Mouse (Mus musculus): Measurements from ENCODE around the gene Wdr89.
"Not testable (repeated sequence)": the region's sequence is repeated elsewhere in the genome, so short reads cannot be mapped to it uniquely, and the experiment has no call there.

The Wdr89 gene

DNA sequence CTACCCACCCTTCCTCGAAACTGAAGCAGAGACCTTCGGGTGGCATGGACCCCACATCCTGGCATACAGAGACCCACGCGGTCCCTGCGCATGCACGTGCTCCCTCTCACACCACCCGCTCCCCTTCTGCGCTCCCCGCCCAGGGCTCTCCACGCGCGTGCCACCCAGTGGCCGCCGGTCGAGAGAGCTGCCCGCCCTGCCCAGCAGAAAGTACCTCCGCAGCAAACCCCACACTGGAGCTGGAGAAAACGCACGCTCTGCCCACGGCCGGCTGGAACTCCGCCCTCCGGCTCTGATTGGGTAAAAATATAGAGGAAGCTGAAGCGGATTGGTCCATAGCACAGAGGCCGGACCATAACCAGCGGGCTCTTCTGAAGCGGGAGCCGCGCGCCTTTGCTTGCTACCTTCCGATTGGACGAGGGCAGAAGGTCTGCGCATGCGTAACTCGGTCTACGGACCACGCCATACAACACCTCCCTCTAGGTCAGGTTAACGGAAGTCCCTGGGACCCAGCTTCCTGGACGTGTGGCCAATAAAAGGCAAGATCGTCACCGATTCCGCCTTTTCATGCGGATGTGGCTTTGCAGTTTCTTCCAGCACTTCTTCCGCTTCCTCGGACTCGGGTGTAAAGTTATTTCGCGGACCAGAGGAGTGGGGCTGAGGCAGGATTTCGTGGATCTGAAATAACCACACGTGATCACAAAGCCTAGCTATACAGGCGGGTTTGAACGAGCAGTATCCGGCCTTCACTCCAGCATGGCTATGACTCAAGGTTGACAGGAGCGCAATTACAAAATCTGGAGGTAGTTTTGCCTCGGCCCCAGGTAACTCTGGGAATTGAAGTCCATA is at the start of gene Wdr89:
TSS of gene Wdr89 (minus strand) at position 280 of the 849 bp plus-strand sequence.
- peak; percentile 94 to 95 for DNase-seq

GRCm38 (mm10) chr12:75713596-75713995 is 44.3 kb upstream of the Wdr89 start:
- DNase-seq = no peak

DNA sequence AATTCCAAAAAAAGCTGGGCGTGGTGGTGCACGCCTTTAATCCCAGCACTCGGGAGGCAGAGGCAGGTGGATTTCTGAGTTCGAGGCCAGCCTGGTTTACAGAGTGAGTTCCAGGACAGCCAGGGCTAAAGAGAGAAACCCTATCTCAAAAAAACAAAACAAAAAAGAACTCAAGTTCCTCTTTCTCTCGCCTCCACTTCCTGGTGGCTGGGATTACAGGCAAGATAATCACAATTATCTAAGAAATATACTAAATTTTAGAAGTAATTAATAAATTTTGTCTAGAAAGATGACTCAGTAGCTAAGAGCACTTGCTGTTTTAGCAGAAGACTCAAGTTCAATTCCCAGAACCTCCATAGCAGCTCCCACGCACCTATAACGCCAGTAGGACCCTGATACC is 43.6 kb upstream of the Wdr89 start:
- DNase-seq = not testable (repeated sequence)

DNA sequence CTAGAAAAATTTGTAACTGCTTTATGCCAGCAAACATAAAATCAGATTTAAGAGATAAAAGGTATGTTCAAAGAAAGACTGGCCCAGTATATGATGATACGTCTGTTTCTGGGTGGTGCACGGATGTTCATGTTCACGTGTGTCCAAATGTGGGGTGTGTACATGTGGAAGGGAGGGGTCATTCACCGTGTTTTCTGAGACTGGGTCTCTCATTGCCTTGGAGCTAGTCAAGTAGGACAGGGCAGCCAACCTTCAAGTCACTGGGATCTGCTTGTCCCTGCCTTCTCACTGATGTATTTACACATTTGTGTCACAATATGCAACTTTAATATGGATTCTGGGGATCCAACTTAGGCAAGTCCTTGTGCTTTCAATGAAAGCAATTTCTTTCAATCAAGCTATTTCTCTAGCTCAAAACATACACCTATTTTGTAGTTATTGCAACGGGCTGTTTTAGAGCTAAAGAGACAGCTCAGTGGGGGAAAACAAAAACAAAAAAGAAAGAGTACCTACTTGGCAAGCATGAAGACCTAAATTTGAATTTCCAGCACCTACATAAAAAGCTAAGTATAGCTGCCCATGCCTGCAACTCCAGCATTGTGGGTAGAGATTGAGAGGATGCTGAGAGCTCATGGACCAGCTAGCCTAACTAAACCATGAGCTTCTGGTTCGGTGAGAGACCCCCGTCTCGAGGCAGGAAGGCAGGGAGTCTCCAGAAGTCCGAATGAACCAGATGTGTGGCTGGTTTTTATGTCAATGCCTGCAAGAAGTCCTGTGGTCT is 41.4 kb upstream of the Wdr89 start:
- DNase-seq = no peak

GRCm38 (mm10) chr12:75709506-75709905 is 40.2 kb upstream of the Wdr89 start:
- DNase-seq = no peak

DNA sequence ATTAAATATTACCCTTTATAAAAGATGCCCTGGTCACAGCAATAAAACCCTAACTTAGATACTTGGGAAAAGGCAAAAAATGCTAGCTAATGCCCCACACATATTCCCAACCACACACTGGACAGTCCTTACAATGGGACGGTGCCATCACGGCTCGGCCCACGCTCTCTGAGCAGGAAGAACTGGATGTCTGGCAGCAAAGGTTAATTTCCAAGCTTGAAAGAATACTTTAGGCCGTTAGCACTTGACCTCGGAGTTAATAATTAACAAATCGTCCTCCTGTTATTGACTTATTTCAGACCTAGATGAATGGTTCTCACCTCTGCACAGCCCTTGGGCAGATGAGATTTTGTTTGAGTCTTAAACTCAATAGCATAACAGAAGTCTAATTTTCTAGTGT is 37.3 kb upstream of the Wdr89 start:
- no peak for DNase-seq

DNA sequence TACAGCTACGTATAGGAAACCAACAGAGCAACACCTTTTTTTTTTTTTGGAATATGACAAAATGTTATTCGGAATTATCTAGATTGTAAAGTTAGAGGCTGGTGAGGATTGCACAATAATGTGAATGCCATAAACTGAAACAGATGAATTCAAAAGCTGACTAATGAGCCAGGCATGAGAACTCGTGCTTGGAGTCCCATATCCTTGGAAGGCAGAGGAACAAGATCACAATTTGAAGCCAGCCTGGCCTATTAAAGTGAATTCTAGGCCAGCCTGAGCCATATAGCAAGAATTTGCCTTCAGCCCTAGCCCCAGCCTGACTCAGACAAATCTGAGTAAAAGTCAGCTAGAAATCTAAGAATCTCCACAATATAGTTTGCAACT is 33.4 kb upstream of the Wdr89 start:
- DNase-seq = no peak

- no peak for DNase-seq
Measured at GRCm38 (mm10) chr12:75702084-75702738, 32.9 kb upstream of the Wdr89 start.

DNA sequence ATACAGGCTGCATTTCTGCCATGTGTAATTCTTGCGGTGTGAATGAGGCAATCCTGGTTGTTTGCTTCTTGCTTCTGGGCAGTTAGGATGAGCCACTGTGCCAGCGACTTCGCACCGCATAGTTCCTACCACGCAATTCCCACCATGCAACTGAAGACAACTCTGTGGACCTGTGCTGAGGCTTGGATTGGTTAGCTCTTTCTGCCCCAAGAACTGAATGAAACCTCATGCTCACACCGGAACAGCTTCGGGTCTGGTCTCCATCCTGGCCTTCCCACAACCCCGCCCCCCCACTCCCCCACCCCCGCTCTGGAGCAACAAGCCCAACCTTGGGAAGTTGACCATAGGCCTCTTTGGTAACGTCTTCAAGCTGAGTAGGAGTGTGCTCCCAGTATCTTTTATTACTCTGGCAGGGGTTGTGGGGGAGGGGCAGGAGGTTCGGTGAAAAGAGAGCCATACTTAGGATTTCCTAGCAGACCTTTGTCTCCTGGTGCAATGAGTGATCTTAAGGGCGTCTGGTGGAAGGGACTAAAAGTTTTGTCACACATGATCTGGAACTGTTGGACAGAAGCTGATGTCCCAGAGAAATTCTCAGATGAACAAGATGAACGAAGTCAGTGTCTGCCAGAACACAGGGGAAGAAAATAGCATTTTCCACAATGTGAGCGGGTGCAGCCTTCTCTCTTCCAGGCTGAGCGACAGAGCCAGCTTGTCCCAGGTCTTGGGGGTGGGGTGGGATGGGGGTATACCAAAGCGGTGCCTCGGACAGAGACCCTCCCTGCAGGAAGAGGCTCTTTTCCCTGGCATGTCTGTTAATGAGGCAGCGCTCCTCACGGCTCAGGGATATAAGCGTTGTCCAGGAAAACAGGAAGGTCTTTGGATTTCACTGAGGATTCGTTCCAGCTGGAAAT is 32.1 kb upstream of the Wdr89 start:
- DNase-seq = no peak

DNA sequence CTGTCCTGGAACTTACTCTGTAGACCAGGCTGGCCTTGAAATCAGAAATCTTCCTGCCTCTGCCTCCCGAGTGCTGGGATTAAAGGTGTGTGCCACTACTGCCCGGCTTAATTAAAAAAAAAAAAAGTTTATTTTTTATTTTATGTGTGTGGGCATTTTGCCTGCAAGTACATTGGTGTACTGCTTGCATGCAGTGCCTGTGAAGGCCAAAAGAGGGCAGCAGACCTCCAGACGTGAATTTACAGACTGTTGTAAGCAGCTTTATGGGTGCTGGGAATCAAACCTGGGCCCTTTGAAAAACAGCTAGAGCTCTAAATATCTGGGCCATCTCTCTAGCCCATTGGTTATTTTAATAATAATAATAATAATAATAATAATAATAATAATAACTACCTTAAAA is 29.4 kb upstream of the Wdr89 start:
- peak in 1 of 2 experiments; percentile 7 for DNase-seq

DNA sequence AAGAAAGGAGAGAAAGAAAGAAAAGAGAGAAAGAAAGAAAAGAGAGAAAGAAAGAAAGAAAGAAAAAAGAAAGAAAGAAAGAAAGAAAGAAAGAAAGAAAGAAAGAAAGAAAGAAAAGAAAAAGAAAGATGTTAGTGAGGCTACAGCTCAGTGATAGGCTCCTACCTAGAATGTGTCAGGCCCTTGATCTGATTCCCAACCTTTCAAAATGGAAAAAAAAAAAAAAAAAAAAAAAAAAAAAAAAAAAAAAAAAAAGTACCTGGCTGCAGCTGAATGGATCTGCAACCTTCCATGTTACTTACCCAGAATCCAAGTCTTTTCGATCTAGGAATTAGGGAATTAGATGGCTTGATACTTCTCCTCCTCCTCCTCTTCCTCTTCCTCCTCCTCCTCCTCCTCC is 26.5 kb upstream of the Wdr89 start:
- DNase-seq = not testable (repeated sequence)

- DNase-seq = no peak
Measured at GRCm38 (mm10) chr12:75689003-75689402, 19.7 kb upstream of the Wdr89 start.

DNA sequence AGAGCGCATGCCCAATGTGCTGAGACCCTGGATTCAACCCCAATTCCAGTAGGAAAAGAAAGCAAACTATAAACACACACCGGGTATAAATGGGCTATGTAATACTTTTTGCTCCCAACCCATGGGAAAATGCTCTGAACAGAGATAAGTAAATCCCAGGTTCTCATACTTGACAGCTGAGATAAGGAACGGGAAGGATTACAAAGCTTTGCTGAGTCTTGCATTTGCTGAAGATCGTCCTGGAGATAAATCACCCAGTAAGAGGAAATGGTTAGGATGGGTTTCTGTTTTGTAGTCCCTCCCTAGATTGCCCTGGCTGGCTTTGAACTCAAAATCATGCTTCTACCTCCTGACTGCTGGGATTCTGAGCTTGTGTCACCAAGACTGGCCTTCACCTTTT is 18.0 kb upstream of the Wdr89 start:
- DNase-seq = no peak

- DNase-seq = not testable (repeated sequence)
Measured at GRCm38 (mm10) chr12:75684026-75684425, 14.7 kb upstream of the Wdr89 start.

DNA sequence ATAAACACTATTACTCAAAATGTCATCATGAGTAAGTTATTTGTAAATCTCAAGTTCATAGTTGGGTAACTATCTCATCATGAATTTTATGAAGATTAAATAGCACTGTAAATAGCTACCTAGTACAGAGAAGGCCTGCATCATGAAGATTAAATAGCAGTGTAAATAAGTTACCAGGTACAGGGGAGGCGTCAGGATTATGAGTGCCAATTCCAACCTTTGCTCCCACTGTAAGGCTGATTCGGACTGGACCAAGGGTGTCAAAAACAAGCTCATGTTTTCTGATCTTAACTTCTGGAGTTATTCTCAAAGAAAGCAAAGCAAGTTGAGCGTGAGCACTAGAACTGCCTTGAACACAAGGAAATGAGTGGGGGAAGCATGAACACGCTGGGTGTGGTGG is 14.3 kb upstream of the Wdr89 start:
- no peak for DNase-seq

GRCm38 (mm10) chr12:75682842-75683241 is 13.5 kb upstream of the Wdr89 start:
- DNase-seq = no peak

- no peak for DNase-seq
Measured at GRCm38 (mm10) chr12:75681101-75681500, 11.8 kb upstream of the Wdr89 start.

GRCm38 (mm10) chr12:75678393-75678792 is 9.1 kb upstream of the Wdr89 start:
- DNase-seq = no peak

GRCm38 (mm10) chr12:75672630-75673029 is 3.3 kb upstream of the Wdr89 start:
- DNase-seq = no peak

DNA sequence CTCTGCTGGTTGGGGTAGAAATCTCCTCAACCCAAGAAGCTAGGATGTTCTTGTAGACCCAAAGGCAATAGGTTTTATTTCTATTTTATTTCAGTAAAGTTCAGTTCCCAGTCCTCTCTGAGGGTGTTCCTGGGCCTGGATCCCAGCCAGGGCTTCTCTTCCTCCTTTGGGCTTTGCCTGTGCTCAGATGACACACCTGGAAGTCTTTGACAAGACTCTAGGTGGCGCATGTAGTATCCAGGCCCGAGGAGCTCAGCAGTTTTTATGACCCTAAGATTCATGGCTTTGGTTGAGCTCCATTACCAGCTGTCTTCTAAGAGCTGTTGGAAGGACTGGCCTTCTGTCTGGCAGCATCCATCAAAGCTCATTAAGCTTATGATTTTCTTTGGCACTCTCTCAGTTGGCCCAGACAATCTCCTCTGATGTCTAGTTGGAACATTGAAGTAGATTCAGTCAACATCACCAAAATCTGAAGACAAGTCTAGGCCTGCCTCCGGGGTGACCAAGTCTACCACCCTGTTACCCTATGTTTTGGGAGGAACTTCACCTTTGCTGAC is 2.5 kb upstream of the Wdr89 start:
- DNase-seq = peak; percentile 17 to 21

DNA sequence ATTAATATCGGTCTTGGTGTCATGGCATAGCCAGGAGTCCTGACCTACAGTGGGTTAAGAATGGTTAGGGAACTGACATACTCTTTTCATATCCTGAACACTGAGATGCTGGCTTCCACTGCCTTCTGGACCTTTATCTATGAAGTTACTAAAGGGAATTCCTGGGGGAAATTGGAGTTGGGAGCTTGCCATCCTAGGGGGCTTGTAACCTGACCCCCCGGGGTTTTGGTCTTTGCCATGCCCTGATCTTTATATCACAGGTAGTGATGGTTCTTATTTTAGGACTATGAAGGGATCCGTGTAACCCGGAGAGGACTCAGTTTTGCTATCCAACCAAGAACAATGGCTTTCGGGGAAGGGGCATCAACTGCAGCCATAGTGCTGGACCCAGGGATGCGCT is 1.3 kb upstream of the Wdr89 start:
- DNase-seq = no peak

- no peak for DNase-seq
Measured at GRCm38 (mm10) chr12:75668916-75669257, 450 bp downstream of the Wdr89 start.
